Mouse (Mus musculus): Measurements from ENCODE around the gene Thsd7b.

Thsd7b gene

GRCm38 (mm10) chr1:129272982-129273937 lies at the start of gene Thsd7b:
Thsd7b (plus strand) TSS chr1:129273302.
- peak; percentile 56 for DNase-seq (ENCODE audit: low spot score)

GRCm38 (mm10) chr1:129244292-129244691 lies 28.8 kb upstream of the Thsd7b start:
- peak; percentile 50 for DNase-seq (ENCODE audit: low spot score)

GRCm38 (mm10) chr1:129250704-129251443 lies 22.2 kb upstream of the Thsd7b start:
- DNase-seq (ENCODE audit: low spot score): no peak

- no peak for DNase-seq (ENCODE audit: low spot score)
These were observed 6.4 kb upstream of the Thsd7b start for GRCm38 (mm10) chr1:129266684-129267083.

GRCm38 (mm10) chr1:129304173-129304572 lies 31.1 kb downstream of the Thsd7b start:
- no peak for DNase-seq (ENCODE audit: low spot score)

GRCm38 (mm10) chr1:129324388-129324787 lies 51.3 kb downstream of the Thsd7b start:
- no peak for DNase-seq (ENCODE audit: low spot score)

- no peak for DNase-seq (ENCODE audit: low spot score)
These were observed 51.7 kb downstream of the Thsd7b start for GRCm38 (mm10) chr1:129324798-129325197.

- DNase-seq (ENCODE audit: low spot score): no peak
These were observed 83.5 kb downstream of the Thsd7b start for GRCm38 (mm10) chr1:129356631-129357030.

- DNase-seq (ENCODE audit: low spot score): no peak
These were observed 84.3 kb downstream of the Thsd7b start for GRCm38 (mm10) chr1:129357378-129357777.

- DNase-seq (ENCODE audit: low spot score): no peak
These were observed 90.3 kb downstream of the Thsd7b start for GRCm38 (mm10) chr1:129363368-129363767.

- DNase-seq (ENCODE audit: low spot score): no peak
These were observed 91.7 kb downstream of the Thsd7b start for GRCm38 (mm10) chr1:129364828-129365227.

GRCm38 (mm10) chr1:129365590-129365989 lies 92.5 kb downstream of the Thsd7b start:
- no peak for DNase-seq (ENCODE audit: low spot score)

- DNase-seq (ENCODE audit: low spot score): no peak
These were observed 113.4 kb downstream of the Thsd7b start for GRCm38 (mm10) chr1:129386479-129386878.

GRCm38 (mm10) chr1:129411584-129411983 lies 138.5 kb downstream of the Thsd7b start:
- no peak for DNase-seq (ENCODE audit: low spot score)

GRCm38 (mm10) chr1:129421581-129421980 lies 148.5 kb downstream of the Thsd7b start:
- DNase-seq (ENCODE audit: low spot score): no peak

GRCm38 (mm10) chr1:129464414-129464813 lies 191.3 kb downstream of the Thsd7b start:
- no peak for DNase-seq (ENCODE audit: low spot score)

GRCm38 (mm10) chr1:129473504-129473903 lies 200.4 kb downstream of the Thsd7b start:
- DNase-seq (ENCODE audit: low spot score): no peak

- DNase-seq (ENCODE audit: low spot score): no peak
These were observed 211.3 kb downstream of the Thsd7b start for GRCm38 (mm10) chr1:129484266-129485031.

GRCm38 (mm10) chr1:129491136-129491535 lies 218.0 kb downstream of the Thsd7b start:
- no peak for DNase-seq (ENCODE audit: low spot score)

- no peak for DNase-seq (ENCODE audit: low spot score)
These were observed 220.8 kb downstream of the Thsd7b start for GRCm38 (mm10) chr1:129493929-129494328.

GRCm38 (mm10) chr1:129501707-129502106 lies 228.6 kb downstream of the Thsd7b start:
- DNase-seq (ENCODE audit: low spot score): peak; percentile 6

GRCm38 (mm10) chr1:129516379-129516778 lies 243.3 kb downstream of the Thsd7b start:
- DNase-seq (ENCODE audit: low spot score): no peak

All from embryo, embryonic 10 days (tissue).